Mouse (Mus musculus): ENCODE data around the gene Chrnb4. TPM values are rescaled to one million over a fixed set of nuclear protein-coding genes. Genes with fewer than 3 reads are reported as not detected.

The Chrnb4 gene
- polyA plus RNA-seq, 1 experiment from 2014 or later: 0.68 TPM

- H3K4me3 ChIP-seq (ENCODE audit: control insufficient read depth in 1 of 2, insufficient read depth in 1 of 2, low read depth in 1 of 2, low read length in 2 of 2): no peak overlapping the region
- WGBS: 79% methylated on average over 5 of the region's 5 CpGs
- no peak for ATAC-seq (ENCODE audit: insufficient number of reproducible peaks, insufficient read depth, low FRiP score, low read depth)
- no peaks in the 10 kb centered on the region for H3K36me3 ChIP-seq (ENCODE audit: control insufficient read depth, insufficient read depth, low read length)
- H3K4me1 ChIP-seq (ENCODE audit: control insufficient read depth in 2 of 2, insufficient read depth in 2 of 2, low read length in 2 of 2): peaks cover 4 to 8% of the 10 kb centered on the region in 2 experiments; a peak in 3 of 4 replicates
- H3K4me2 ChIP-seq (ENCODE audit: low read length): no peak overlapping the region
- no peaks in the 10 kb centered on the region for H3K9me3 ChIP-seq (ENCODE audit: control insufficient read depth, low read length)
- no peak overlapping the region for H3K9ac ChIP-seq (ENCODE audit: low read length)
- no peak overlapping the region for H3K27ac ChIP-seq (replicated peaks in 1 of 2; ENCODE audit: control insufficient read depth in 1 of 2, insufficient read depth in 1 of 2, low read depth in 2 of 2, low read length in 2 of 2)
- peaks cover 44% of the 10 kb centered on the region for H3K27me3 ChIP-seq (ENCODE audit: control insufficient read depth, insufficient read depth, low read length)
Observed at GRCm38 (mm10) chr9:55023326-55023725, 25.3 kb downstream of the Chrnb4 start.

GRCm38 (mm10) chr9:55016926-55017325 is 31.7 kb downstream of the Chrnb4 start:
- Histone ChIP-seq H3K36me3 (ENCODE audit: control insufficient read depth, insufficient read depth, low read length) (no peaks in the 10 kb centered on the region), H3K4me2 (ENCODE audit: low read length) (no peak overlapping the region), H3K9ac (ENCODE audit: low read length) (no peak overlapping the region), H3K4me3 (ENCODE audit: control insufficient read depth in 1 of 2, insufficient read depth in 1 of 2, low read depth in 1 of 2, low read length in 2 of 2) (no peak overlapping the region), H3K4me1 (ENCODE audit: control insufficient read depth in 2 of 2, insufficient read depth in 2 of 2, low read length in 2 of 2) (no peaks in the 10 kb centered on the region), H3K9me3 (ENCODE audit: control insufficient read depth, low read length) (no peaks in the 10 kb centered on the region), H3K27me3 (ENCODE audit: control insufficient read depth, insufficient read depth, low read length) (no peaks in the 10 kb centered on the region), H3K27ac (replicated peaks in 1 of 2; ENCODE audit: control insufficient read depth in 1 of 2, insufficient read depth in 1 of 2, low read depth in 2 of 2, low read length in 2 of 2) (no peak overlapping the region)
- 59% methylated on average over 3 of the region's 3 CpGs for WGBS
- ATAC-seq (ENCODE audit: insufficient number of reproducible peaks, insufficient read depth, low FRiP score, low read depth): no peak

GRCm38 (mm10) chr9:55010588-55011350 is 37.8 kb downstream of the Chrnb4 start:
- H3K4me1 ChIP-seq (ENCODE audit: control insufficient read depth in 2 of 2, insufficient read depth in 2 of 2, low read length in 2 of 2): no peaks in the 10 kb centered on the region
- 38% methylated on average over 6 of the region's 6 CpGs for WGBS
- no peaks in the 10 kb centered on the region for H3K9me3 ChIP-seq (ENCODE audit: control insufficient read depth, low read length)
- H3K4me2 ChIP-seq (ENCODE audit: low read length): no peak overlapping the region
- no peak overlapping the region for H3K27ac ChIP-seq (replicated peaks in 1 of 2; ENCODE audit: control insufficient read depth in 1 of 2, insufficient read depth in 1 of 2, low read depth in 2 of 2, low read length in 2 of 2)
- ATAC-seq (ENCODE audit: insufficient number of reproducible peaks, insufficient read depth, low FRiP score, low read depth): no peak
- no peaks in the 10 kb centered on the region for H3K27me3 ChIP-seq (ENCODE audit: control insufficient read depth, insufficient read depth, low read length)
- no peak overlapping the region for H3K9ac ChIP-seq (ENCODE audit: low read length)
- H3K36me3 ChIP-seq (ENCODE audit: control insufficient read depth, insufficient read depth, low read length): no peaks in the 10 kb centered on the region
- H3K4me3 ChIP-seq (ENCODE audit: control insufficient read depth in 1 of 2, insufficient read depth in 1 of 2, low read depth in 1 of 2, low read length in 2 of 2): no peak overlapping the region

GRCm38 (mm10) chr9:55009692-55010091 is 38.9 kb downstream of the Chrnb4 start:
- Histone ChIP-seq H3K4me1 (ENCODE audit: control insufficient read depth in 2 of 2, insufficient read depth in 2 of 2, low read length in 2 of 2) (no peaks in the 10 kb centered on the region), H3K9me3 (ENCODE audit: control insufficient read depth, low read length) (no peaks in the 10 kb centered on the region), H3K9ac (ENCODE audit: low read length) (no peak overlapping the region), H3K27me3 (ENCODE audit: control insufficient read depth, insufficient read depth, low read length) (no peaks in the 10 kb centered on the region), H3K27ac (replicated peaks in 1 of 2; ENCODE audit: control insufficient read depth in 1 of 2, insufficient read depth in 1 of 2, low read depth in 2 of 2, low read length in 2 of 2) (no peak overlapping the region), H3K4me2 (ENCODE audit: low read length) (no peak overlapping the region), H3K4me3 (ENCODE audit: control insufficient read depth in 1 of 2, insufficient read depth in 1 of 2, low read depth in 1 of 2, low read length in 2 of 2) (no peak overlapping the region), H3K36me3 (ENCODE audit: control insufficient read depth, insufficient read depth, low read length) (no peaks in the 10 kb centered on the region)
- ATAC-seq (ENCODE audit: insufficient number of reproducible peaks, insufficient read depth, low FRiP score, low read depth): no peak
- WGBS: 70% methylated on average over 2 of the region's 2 CpGs

GRCm38 (mm10) chr9:55003609-55004008 is 45.0 kb downstream of the Chrnb4 start:
- H3K4me2 ChIP-seq (ENCODE audit: low read length): no peak overlapping the region
- no peak for ATAC-seq (ENCODE audit: insufficient number of reproducible peaks, insufficient read depth, low FRiP score, low read depth)
- H3K4me3 ChIP-seq (ENCODE audit: control insufficient read depth in 1 of 2, insufficient read depth in 1 of 2, low read depth in 1 of 2, low read length in 2 of 2): no peak overlapping the region
- no peak overlapping the region for H3K27ac ChIP-seq (replicated peaks in 1 of 2; ENCODE audit: control insufficient read depth in 1 of 2, insufficient read depth in 1 of 2, low read depth in 2 of 2, low read length in 2 of 2)
- WGBS: 70% methylated on average over 4 of the region's 4 CpGs
- no peaks in the 10 kb centered on the region for H3K36me3 ChIP-seq (ENCODE audit: control insufficient read depth, insufficient read depth, low read length)
- H3K4me1 ChIP-seq (ENCODE audit: control insufficient read depth in 2 of 2, insufficient read depth in 2 of 2, low read length in 2 of 2): no peaks in the 10 kb centered on the region
- H3K9me3 ChIP-seq (ENCODE audit: control insufficient read depth, low read length): no peaks in the 10 kb centered on the region
- H3K27me3 ChIP-seq (ENCODE audit: control insufficient read depth, insufficient read depth, low read length): no peaks in the 10 kb centered on the region
- H3K9ac ChIP-seq (ENCODE audit: low read length): no peak overlapping the region

GRCm38 (mm10) chr9:54995645-54996044 is 52.9 kb downstream of the Chrnb4 start:
- Histone ChIP-seq H3K27me3 (ENCODE audit: control insufficient read depth, insufficient read depth, low read length) (no peaks in the 10 kb centered on the region), H3K4me3 (ENCODE audit: control insufficient read depth in 1 of 2, insufficient read depth in 1 of 2, low read depth in 1 of 2, low read length in 2 of 2) (no peak overlapping the region), H3K9me3 (ENCODE audit: control insufficient read depth, low read length) (no peaks in the 10 kb centered on the region), H3K4me1 (ENCODE audit: control insufficient read depth in 2 of 2, insufficient read depth in 2 of 2, low read length in 2 of 2) (no peaks in the 10 kb centered on the region), H3K36me3 (ENCODE audit: control insufficient read depth, insufficient read depth, low read length) (no peaks in the 10 kb centered on the region), H3K9ac (ENCODE audit: low read length) (no peak overlapping the region), H3K4me2 (ENCODE audit: low read length) (no peak overlapping the region), H3K27ac (replicated peaks in 1 of 2; ENCODE audit: control insufficient read depth in 1 of 2, insufficient read depth in 1 of 2, low read depth in 2 of 2, low read length in 2 of 2) (no peak overlapping the region)
- ATAC-seq (ENCODE audit: insufficient number of reproducible peaks, insufficient read depth, low FRiP score, low read depth): no peak
- 31% methylated on average over 3 of the region's 3 CpGs for WGBS

- H3K27ac ChIP-seq (replicated peaks in 1 of 2; ENCODE audit: control insufficient read depth in 1 of 2, insufficient read depth in 1 of 2, low read depth in 2 of 2, low read length in 2 of 2): no peak overlapping the region
- no peak overlapping the region for H3K4me2 ChIP-seq (ENCODE audit: low read length)
- WGBS: 55% methylated on average over 3 of the region's 3 CpGs
- ATAC-seq (ENCODE audit: insufficient number of reproducible peaks, insufficient read depth, low FRiP score, low read depth): no peak
- no peaks in the 10 kb centered on the region for H3K36me3 ChIP-seq (ENCODE audit: control insufficient read depth, insufficient read depth, low read length)
- no peak overlapping the region for H3K9ac ChIP-seq (ENCODE audit: low read length)
- no peak overlapping the region for H3K4me3 ChIP-seq (ENCODE audit: control insufficient read depth in 1 of 2, insufficient read depth in 1 of 2, low read depth in 1 of 2, low read length in 2 of 2)
- no peaks in the 10 kb centered on the region for H3K9me3 ChIP-seq (ENCODE audit: control insufficient read depth, low read length)
- H3K27me3 ChIP-seq (ENCODE audit: control insufficient read depth, insufficient read depth, low read length): no peaks in the 10 kb centered on the region
- no peaks in the 10 kb centered on the region for H3K4me1 ChIP-seq (ENCODE audit: control insufficient read depth in 2 of 2, insufficient read depth in 2 of 2, low read length in 2 of 2)
Observed at GRCm38 (mm10) chr9:54994381-54994780, 54.2 kb downstream of the Chrnb4 start.

GRCm38 (mm10) chr9:54990362-54990761 is 58.2 kb downstream of the Chrnb4 start:
- Histone ChIP-seq H3K27ac (replicated peaks in 1 of 2; ENCODE audit: control insufficient read depth in 1 of 2, insufficient read depth in 1 of 2, low read depth in 2 of 2, low read length in 2 of 2) (no peak overlapping the region), H3K4me1 (ENCODE audit: control insufficient read depth in 2 of 2, insufficient read depth in 2 of 2, low read length in 2 of 2) (no peaks in the 10 kb centered on the region), H3K4me3 (ENCODE audit: control insufficient read depth in 1 of 2, insufficient read depth in 1 of 2, low read depth in 1 of 2, low read length in 2 of 2) (no peak overlapping the region), H3K4me2 (ENCODE audit: low read length) (no peak overlapping the region), H3K27me3 (ENCODE audit: control insufficient read depth, insufficient read depth, low read length) (no peaks in the 10 kb centered on the region), H3K36me3 (ENCODE audit: control insufficient read depth, insufficient read depth, low read length) (no peaks in the 10 kb centered on the region), H3K9me3 (ENCODE audit: control insufficient read depth, low read length) (no peaks in the 10 kb centered on the region), H3K9ac (ENCODE audit: low read length) (no peak overlapping the region)
- WGBS: 69% methylated on average over 3 of the region's 3 CpGs
- ATAC-seq (ENCODE audit: insufficient number of reproducible peaks, insufficient read depth, low FRiP score, low read depth): no peak
